Mouse (Mus musculus): ENCODE data around the gene Arhgap32. TPM values are rescaled to one million over a fixed set of nuclear protein-coding genes. Genes with fewer than 3 reads are reported as not detected.
"Not testable (repeated sequence)": the region's sequence is repeated elsewhere in the genome, so short reads cannot be mapped to it uniquely, and the experiment has no call there.

The Arhgap32 gene
- total RNA-seq (2021) = 10 to 100 TPM; 14.4 to 23.7 TPM

DNA sequence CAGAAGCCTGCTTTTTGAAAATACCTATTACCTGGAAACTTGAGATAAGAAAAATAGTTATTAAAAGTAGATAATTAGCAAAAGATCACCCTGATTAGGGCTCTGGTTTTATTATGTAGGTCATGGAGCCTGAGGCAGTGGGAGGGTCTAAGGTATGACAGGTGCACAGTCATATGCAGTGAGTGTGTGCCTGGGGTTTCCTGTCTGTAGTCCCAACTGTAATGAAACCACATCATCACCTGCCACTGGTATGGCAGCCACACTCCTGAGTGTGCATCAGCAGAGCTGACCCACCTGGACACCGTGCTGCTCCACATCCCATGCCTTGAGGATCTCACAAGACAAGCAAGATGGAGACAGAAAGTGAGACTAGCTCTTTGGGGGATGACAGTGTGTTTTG lies at the start of gene Arhgap32:
Gene Arhgap32 (plus strand): TSS at position 351 of the 400 bp plus-strand sequence.
- no peak for DNase-seq
- intact Hi-C loops (cut with DNase I) = no loop called here

DNA sequence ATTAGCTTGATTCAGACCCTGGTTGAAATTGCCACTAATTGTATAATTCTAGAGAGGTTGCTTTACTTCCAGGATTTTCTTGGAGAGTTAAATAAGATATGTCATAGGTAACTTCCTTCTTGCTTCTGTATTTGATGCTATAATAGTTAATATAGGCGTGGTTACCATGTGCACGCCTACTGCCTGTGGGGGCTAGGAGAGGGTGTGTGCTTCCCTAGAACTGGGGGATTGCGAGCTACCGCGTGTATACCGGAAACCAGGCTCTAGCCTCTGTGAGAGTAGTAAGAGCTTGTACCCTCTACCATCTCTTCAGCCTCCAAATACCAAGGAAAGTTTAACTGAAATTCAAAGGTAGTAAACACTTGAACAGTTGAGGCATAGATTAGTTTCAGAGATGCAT lies 43.2 kb upstream of the Arhgap32 start:
- DNase-seq = no peak

DNA sequence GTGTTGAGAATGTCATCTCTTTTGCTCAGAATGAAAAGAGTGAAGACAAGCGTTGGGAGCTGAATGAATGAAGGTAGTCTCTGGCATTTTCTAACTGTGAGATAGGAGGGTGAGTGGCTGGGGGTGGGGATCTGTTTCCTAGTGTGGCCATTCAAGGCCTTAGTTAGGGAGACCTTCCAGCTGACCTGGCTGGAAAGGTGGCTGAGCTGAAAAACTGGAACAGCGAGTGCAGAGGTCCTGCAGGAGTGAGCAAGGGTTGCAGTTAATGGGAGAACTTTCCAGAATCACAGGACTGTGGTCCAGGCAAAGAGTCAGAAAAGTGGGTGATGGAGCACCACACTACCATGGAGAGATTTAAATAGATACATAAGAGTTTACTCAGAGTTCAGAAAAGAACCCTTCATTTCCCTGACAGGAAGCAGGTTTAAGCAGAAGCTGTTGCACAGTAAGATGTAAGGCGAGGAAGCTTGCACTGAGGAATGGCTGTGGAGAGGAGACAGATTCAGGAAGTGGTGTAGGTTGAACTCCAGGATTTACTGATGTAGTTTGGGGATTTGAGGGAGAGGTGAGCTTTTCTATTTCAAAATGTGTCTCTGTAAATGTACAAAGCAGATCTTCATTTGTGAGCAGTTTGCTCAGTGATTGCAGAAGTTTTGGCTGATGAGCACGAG lies 27.7 kb upstream of the Arhgap32 start:
- no peak for DNase-seq
- intact Hi-C loops (cut with DNase I) = no loop called here

More for the DNA sequence above, 43.2 kb upstream of the Arhgap32 start:
- intact Hi-C loops (cut with DNase I) = no loop called here

DNA sequence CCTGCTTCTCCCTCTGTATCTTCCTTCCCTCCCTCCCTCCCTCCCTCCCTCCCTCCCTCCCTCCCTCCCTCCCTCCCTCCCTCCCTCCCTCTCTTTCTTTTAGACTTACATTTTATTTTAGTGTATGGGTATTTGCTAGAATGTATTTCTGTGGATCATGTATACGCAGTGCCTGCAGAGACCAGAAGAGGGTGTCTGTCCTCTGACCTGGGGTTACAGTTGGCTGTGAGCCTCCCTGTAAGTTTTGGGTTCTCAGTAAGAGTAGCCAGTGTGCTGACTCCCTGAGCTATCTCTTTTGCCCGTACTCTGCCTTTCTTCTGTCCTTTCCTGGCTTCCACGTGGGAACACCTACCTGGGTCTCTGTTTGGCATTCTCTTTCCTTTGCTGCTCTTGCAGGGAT lies 27.1 kb upstream of the Arhgap32 start:
- DNase-seq = no peak
- intact Hi-C loops (cut with DNase I) = no loop called here

DNA sequence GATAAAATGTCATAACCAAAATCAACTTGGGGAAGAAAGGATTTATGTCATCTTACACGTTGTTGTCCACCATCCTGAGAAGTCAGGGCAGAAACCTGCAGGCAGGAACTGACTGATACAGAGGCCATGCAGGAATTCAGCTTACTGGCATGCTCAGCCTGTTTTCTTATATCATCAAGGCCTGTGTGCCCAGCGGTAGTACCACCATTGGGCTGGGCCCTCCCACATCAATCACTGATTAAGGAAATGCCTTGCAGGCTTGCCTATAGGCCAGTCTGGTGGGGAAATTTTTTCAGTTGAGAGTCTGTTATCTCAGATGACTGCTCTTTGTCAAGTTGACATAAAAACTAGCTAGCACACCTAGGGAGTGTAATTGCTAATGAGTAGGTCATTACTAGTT lies 22.5 kb upstream of the Arhgap32 start:
- intact Hi-C loops (cut with DNase I) = no loop called here
- DNase-seq = no peak

DNA sequence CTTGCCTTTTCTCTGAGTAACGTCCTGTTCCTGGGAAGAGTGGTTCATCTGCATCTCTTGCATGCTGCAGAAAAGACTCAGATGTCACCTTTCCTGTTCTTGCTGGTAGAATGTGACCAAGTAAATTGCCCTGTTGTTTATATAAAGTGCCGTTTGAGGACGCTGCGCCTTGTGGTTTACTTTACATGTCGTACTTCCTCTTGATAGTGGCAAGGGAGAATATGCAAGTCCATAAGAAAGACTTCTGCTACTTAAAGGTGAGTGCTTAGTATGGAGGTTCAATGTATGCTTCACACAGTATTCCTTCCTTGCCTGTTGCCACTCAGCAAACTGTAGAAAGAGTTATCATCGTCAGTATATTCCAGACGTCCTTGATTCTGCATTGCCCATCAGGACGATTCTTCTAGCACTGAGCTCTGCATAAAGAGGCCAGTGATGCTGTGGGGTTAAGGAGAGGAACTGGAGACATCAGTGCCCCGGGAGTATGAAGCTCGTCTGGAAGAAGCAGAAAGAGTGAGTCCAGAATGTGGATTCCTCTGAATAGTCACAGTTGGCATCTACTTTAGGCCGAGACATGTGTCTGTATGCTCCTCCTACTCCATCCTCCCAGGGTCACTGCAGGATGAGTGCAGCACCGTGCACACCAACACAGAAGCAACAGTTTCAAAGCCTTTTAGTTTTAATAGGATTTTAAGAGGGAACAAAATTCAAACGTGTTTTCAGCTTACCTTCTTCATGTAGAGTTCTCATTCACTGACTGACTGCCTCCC lies 21.4 kb upstream of the Arhgap32 start:
- DNase-seq = no peak
- intact Hi-C loops (cut with DNase I) = no loop called here

DNA sequence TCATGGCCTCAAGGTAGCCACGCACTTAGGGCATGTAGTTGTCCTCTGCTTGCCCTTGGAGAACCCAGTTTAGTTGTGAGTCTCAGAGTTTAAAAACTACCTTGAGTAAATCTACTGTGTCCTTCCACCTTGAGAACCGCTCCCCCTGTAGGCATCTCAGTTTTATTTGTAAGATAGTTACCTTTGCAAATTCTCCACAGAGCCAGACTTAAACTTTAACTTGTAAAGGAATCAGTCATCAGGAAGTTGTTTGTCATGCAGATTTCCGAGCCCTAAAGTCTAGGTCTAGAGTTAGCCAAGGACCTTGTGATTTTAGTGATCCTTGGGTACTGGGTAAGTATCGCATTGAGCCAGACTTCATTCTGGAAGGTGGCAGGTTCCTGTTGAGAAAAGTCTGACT lies 20.4 kb upstream of the Arhgap32 start:
- intact Hi-C loops (cut with DNase I) = no loop called here

DNA sequence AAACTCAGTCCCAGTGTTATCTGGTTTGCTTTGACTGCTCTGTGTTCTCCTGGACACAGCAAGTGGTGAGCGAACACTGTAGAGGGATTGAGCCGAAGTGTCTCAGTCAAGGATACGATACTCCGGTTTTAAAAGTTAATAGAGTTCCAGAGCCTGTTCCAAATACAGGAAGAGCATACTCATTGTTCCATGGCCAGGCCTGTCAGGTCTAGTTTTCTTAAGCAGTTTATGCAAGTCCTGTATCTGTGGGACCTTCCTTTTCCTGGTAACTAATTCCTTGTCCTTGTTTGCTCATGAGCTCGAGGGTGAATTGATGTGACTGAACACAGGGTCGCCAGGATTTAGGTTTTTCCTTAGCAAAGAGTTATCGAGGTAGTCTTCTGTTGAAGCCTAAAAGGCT lies 19.4 kb upstream of the Arhgap32 start:
- intact Hi-C loops (cut with DNase I) = no loop called here
- no peak for DNase-seq

More for the DNA sequence above, 20.4 kb upstream of the Arhgap32 start:
- DNase-seq = no peak

DNA sequence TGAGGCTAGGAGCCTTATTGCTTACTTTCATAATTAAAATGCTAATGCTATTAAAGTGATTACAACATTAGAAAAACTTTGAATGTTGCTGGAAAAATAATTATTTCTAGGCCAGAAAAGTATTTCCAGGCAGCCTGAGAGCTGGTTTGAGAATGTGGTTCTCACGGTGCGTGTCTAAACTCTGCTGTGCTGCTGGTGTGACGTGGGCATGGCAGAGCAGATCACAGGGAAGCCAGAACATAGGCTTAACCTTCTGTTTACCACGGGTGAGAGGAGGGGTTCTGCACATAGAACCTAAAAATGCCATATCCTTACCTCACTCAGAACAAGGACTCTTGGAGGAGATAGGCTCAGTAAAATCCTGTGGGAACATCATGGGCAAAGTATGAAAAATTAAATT lies 18.8 kb upstream of the Arhgap32 start:
- DNase-seq = no peak
- intact Hi-C loops (cut with DNase I) = no loop called here

DNA sequence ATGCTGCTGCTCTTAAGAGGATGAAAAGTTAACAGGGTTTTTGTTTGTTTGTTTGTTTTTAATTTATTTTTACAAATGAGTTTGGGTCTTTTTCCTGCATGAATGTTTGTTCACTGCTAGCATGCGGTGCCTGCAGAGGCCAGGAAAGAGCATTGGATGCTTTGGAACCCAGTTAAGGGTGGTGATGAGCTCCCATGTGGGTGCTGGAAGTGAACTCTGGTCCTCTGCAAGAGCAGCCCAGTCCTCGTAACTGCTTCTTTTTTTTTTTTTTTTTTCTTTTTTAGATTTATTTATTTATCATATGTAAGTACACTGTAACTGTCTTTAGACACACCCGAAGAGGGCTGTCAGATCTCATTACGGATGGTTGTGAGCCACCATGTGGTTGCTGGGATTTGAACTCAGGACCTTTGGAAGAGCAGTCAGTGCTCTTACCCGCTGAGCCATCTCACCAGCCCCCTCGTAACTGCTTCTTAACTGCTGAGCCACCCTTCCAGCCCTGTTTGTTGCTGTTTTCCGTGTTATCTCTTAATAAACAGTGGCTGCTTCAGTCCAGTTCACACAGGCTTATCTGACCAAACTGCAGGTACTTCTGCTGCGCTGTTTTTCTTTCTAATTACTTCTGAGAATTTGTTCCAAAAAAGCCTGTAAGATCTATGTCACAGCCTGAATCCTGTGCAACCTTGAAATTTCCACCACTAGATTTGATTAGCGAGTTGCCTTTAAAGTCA lies 17.3 kb upstream of the Arhgap32 start:
- intact Hi-C loops (cut with DNase I) = no loop called here

DNA sequence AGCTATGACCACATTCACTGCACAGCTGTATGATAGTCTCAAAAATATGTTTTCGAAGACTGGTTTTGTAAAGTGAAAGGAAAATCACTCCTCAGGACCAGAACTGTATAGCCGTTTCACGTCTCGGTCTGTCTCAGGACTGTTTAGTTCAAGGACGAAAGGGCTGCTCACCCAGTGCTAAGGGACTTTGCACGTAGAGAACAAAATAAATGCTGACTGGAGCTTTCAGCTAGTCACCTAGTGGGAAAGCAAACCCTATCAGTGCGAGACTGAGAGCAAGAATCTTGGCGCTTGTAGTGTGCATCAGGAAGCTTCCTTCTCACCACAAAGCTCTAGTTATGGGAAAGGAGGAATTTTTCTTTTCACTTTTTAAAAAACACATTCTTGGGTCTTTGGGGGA lies 15.4 kb upstream of the Arhgap32 start:
- no peak for DNase-seq
- intact Hi-C loops (cut with DNase I) = no loop called here

More for the DNA sequence above, 17.3 kb upstream of the Arhgap32 start:
- no peak for DNase-seq

DNA sequence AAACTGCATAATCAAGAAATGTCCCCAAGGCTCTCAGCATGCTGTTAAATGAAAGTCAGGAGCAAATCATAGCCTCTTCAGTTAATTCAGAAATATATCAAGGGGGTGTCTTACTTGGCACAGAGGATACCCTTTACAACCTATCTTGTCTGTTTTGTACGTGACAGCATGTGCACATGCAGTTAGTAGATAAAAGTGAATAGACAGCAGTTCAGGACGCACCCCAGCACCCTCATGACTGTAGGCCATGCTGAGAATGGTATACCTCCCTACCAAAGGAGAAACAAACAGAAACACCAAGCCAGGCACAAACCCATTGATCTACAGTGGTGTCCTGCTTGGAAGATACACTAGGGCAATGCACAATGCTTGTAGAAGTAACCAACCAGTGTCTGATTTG lies 14.4 kb upstream of the Arhgap32 start:
- intact Hi-C loops (cut with DNase I) = no loop called here

DNA sequence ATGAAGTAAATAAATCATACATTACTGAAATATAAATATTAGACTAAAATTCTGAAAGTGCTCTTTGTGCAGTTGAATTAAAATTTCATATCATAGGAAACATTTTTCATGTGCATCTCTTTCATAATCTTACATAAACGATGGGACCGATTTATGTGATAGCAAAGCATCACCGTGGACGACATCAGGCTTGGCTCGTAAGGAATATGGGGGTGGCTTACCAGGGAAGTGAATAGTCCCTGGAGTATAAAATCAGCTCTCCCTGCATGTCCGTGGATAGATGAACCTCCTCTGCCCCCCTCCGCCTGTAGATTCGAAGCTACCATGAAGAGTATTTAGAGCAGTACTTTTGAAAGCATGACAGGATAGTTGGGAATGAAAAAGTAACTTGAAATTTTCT lies 11.3 kb upstream of the Arhgap32 start:
- no peak for DNase-seq
- intact Hi-C loops (cut with DNase I) = no loop called here

More for the DNA sequence above, 14.4 kb upstream of the Arhgap32 start:
- no peak for DNase-seq

DNA sequence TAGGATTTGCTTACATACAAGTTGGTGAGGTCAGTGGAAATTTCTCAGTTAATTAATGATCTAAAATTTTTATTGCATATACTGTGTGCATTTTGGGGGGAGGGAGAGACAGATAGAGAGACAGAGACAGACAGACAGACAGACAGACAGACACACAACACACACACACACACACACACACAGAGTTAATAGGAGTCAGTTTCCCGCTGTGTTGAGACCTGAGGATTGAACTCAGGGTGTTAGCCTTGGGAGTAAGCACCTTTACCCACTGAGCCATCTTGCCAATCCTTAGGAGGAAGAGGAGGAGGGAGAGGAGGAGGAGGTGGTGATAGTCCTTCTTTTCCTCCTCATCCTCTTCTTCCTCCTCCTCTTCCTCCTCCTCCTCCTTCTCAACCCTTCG lies 5.6 kb upstream of the Arhgap32 start:
- intact Hi-C loops (cut with DNase I) = no loop called here
- DNase-seq = no peak

DNA sequence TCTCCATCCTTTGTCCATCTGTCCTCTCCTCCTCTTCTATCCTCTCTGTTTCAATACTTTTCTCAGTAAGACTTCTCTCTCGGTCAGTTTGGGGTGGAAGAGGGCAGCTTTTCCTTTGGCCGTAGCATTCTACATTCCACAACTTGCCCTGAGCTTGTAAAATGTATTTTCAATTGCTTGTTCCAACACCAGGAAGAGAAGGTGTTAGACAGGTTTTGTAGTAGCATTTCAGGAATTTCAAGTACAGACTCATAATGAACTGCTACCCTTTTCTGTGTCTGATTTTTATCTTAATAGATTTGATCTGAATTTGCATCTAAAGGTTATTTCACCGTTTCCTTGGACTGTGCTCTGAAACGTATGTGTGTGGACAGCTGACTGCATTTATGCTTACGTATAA lies 336 bp downstream of the Arhgap32 start:
- intact Hi-C loops (cut with DNase I) = no loop called here

DNA sequence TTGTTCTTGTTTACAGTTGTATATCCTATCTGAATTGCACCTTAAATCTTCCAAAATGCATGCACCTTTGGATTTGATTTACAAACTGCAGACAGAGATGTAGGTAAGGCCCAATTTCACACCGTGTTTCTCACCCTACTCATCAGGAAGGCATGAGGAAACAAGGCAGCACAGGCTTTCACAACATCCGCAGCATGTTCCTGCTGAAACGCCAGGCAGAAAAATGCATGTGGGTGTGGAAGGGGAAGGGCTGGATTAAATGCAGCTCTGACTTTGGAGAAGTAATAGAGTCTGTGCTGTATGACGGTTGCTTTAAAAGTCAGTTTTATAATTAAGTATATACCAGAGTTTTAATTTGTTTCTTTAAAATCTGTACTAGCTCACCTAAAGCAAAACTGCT lies 1.9 kb downstream of the Arhgap32 start:
- peak; percentile 18 to 29 for DNase-seq
- intact Hi-C loops (cut with DNase I) = no loop called here

More for the DNA sequence above, 336 bp downstream of the Arhgap32 start:
- DNase-seq = no peak

DNA sequence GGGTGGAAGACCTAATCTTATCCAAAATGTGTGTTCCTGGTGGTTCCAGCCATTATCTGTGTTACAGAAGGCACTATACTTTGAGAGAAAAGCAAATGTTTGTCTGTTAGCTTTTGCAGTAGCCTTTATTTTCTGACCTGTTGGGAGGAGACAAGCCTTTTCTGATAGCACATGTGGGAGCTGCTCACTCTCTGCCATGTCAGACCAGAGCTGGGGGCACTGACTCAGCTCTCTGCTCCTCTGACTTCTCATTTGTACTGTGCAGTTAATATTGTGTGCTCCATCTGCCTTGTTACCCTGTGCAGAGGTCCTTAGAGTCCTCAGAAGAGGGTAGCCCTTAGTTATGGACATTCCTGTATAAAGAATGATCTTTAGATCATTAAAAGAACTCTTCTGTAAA lies 2.5 kb downstream of the Arhgap32 start:
- intact Hi-C loops (cut with DNase I) = no loop called here
- no peak for DNase-seq

DNA sequence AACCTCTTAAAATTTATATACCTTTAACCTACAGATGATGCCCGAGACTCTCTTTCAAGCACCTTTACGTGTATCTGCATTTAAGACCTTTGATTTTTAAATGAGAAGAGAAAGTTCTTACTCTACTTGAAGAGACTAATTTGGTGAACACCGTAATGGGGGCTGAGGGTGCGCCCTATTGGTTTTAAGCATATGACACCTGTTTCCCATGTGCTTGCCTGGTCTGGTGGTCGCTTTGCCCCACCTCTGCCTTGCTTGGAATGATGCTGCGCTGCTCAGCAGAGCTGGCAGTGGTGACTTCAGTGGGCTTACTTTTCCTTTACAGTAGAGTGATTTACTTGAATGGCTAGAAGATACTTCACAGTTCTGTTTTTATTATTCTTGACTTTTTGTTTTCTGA lies 3.6 kb downstream of the Arhgap32 start:
- DNase-seq = no peak
- intact Hi-C loops (cut with DNase I) = no loop called here

DNA sequence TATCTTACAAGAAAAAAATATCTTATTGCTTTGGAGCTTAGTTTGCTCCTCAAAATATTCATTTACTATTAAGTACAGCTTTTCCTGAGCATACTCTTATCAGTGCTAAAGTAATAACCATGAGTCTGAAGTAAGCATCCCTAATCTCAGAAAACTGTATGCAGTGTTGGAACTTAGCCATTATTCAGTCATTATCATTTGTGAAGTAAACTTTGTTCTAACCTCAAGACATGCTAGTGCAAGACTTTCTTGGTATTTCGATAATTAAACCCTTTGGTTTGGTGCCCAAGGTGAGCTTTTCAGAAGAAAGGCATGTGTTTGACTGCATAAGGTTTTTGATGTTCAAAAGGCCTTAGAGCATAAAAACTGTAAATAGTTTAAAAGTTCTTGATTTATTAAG lies 4.2 kb downstream of the Arhgap32 start:
- no peak for DNase-seq
- intact Hi-C loops (cut with DNase I) = no loop called here

DNA sequence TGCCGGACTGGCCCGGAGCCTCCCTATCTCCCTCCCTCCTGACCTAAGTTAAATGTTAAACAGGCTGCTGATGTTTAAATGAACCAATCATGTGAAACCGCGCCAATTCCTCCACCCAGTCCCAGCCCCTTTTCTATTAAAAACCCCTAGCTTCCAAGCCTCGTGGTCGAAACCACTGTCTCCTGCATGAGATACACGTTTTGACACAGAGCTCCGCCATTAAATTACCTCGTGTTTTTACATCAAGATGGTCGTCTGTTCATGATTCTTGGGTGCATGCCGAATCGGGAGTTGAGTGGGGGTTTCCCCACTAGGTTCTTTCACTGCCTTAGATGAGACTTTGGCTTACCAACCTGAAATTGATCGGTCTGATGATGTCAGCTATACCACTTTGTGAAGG lies 5.3 kb downstream of the Arhgap32 start:
- intact Hi-C loops (cut with DNase I) = not testable (repeated sequence)

DNA sequence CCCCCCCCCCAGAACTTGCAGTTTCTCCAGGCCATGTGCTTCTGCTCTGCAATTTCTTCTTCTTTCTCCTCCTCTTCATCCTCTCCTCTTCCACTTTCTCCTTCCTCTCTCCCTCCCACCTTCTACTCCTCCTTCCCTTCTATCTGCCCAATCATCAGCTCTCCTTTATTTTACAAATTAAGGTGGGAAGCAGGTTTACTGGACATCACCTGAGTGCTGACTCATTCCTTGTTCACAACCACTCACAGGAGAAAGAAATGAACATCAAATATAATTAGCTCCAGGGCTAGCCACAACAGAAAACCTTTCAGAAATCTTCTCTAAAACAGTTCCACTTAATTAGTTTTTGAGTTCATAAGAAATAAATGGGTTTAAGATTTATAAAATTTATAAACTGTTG lies 20.3 kb downstream of the Arhgap32 start:
- intact Hi-C loops (cut with DNase I) = no loop called here
- no peak for DNase-seq

More for the DNA sequence above, 5.3 kb downstream of the Arhgap32 start:
- DNase-seq = not testable (repeated sequence)
